Mouse (Mus musculus) hindbrain, embryonic 13.5 days (tissue): Measurements from ENCODE around the gene Gm10058. TPM values are rescaled to one million over a fixed set of nuclear protein-coding genes. Genes with fewer than 3 reads are reported as not detected.
"Not testable (repeated sequence)": the region's sequence is repeated elsewhere in the genome, so short reads cannot be mapped to it uniquely, and the experiment has no call there.

Source experiments
- ATAC-seq: fragments of 200-750 bp; cut with Nextera tagmentation; 2 replicates; pipeline ENCODE4 v1.8.0; 2017; ENCODE audit warnings: moderate TSS enrichment; ENCODE audit not compliant: low FRiP score
- H3K27ac ChIP-seq: fragments of 300-500 bp; sonication (generic); 2 replicates; pipeline ENCODE4 v1.5.1; 2015; ENCODE audit warnings: inconsistent platforms, mild to moderate bottlenecking, moderate library complexity
- H3K27me3 ChIP-seq: fragments of 300-500 bp; sonication (generic); 2 replicates; pipeline ENCODE4 v1.6.1; 2015; ENCODE audit warnings: mild to moderate bottlenecking, inconsistent platforms
- H3K36me3 ChIP-seq: fragments of 300-500 bp; sonication (generic); 2 replicates; pipeline ENCODE4 v1.6.1; 2015; ENCODE audit warnings: mild to moderate bottlenecking, inconsistent platforms
- H3K4me1 ChIP-seq: fragments of 300-500 bp; sonication (generic); replicated peaks from 2 replicates; pipeline ENCODE4 v1.6.1; 2015; ENCODE audit warnings: inconsistent platforms
- H3K4me2 ChIP-seq: fragments of 300-500 bp; sonication (generic); 2 replicates; pipeline ENCODE4 v1.6.1; 2015; ENCODE audit warnings: inconsistent platforms, mild to moderate bottlenecking, moderate library complexity
- H3K4me3 ChIP-seq: fragments of 300-500 bp; sonication (generic); 2 replicates; pipeline ENCODE4 v1.5.1; 2015; ENCODE audit warnings: mild to moderate bottlenecking, inconsistent platforms
- H3K9ac ChIP-seq: fragments of 300-500 bp; sonication (generic); 2 replicates; pipeline ENCODE4 v1.6.1; 2015; ENCODE audit warnings: mild to moderate bottlenecking, inconsistent platforms
- H3K9me3 ChIP-seq: fragments of 300-500 bp; sonication (generic); 2 replicates; pipeline ENCODE4 v1.6.1; 2016; ENCODE audit warnings: inconsistent platforms
- WGBS: fragments of 180-500 bp; shearing (Covaris S2); methylation state at CpG from one replicate; pipeline ENCODE4 v1.1.7; 2015; 5-methylcytosine and 5-hydroxymethylcytosine counted together
- polyA plus RNA-seq: library from polyadenylated mRNA; unstranded; fragments of >200 nt; fragmentation: Nextera tagmentation; extraction: Ambion mirVana; gene quantifications from 2 replicates; pipeline ENCODE4 v1.2.1, GENCODE M21; 2015

Gm10058 gene
- not detected in 2 replicates for polyA plus RNA-seq

- not testable (repeated sequence) for H3K27me3 ChIP-seq, H3K4me2 ChIP-seq, H3K4me1 ChIP-seq, ATAC-seq, H3K36me3 ChIP-seq, H3K9me3 ChIP-seq, H3K9ac ChIP-seq, H3K4me3 ChIP-seq, H3K27ac ChIP-seq
- WGBS: no CpG with 5 or more reads among the region's 5 CpGs
Measured at GRCm38 (mm10) chrX:27946785-27947184, at the start of gene Gm10058. Gene Gm10058 (minus strand): TSS chrX:27946885.
